Mouse (Mus musculus): ENCODE results near the gene Gtf3c5. TPM values are rescaled to one million over a fixed set of nuclear protein-coding genes. Genes with fewer than 3 reads are reported as not detected.
A peak's percentile ranks its signal among the peaks of the same experiment; 100 is the strongest.

Gene Gtf3c5
- polyA plus RNA-seq, 1 experiment: 51.4 TPM

GRCm38 (mm10) chr2:28537995-28538816 lies 45.3 kb downstream of the Gtf3c5 start:
- TF ChIP-seq CTCF (IDR thresholded peaks at IDR 0.05; ENCODE audit: borderline replicate concordance, extremely low read depth, insufficient read depth, insufficient read length): no peak
- DNase-seq (ENCODE audit: low read depth): no peak

DNA sequence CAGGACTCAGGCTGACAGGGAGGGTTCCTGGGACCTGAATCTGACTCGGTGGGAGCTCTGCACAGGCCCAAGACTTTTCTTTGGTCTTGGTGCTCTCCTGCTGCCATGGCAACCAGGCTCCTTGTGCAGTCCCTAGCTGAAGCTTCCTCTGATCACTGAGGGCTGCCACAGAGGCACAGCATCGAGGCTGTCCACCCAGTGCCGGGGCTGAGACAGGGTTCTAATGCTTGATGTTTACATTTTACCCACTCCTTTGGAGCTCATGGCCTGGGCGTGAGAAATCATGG lies 46.0 kb downstream of the Gtf3c5 start:
- peak; percentile 74 for DNase-seq (ENCODE audit: low read depth)
- no peak for TF ChIP-seq CTCF (IDR thresholded peaks at IDR 0.05; ENCODE audit: borderline replicate concordance, extremely low read depth, insufficient read depth, insufficient read length)
- no peak for TF ChIP-seq POLR2A (IDR thresholded peaks at IDR 0.05; ENCODE audit: borderline replicate concordance, extremely low read depth, insufficient read depth, insufficient read length, poor library complexity, severe bottlenecking)

- TF ChIP-seq POLR2A (IDR thresholded peaks at IDR 0.05; ENCODE audit: borderline replicate concordance, extremely low read depth, insufficient read depth, insufficient read length, poor library complexity, severe bottlenecking): no peak
- TF ChIP-seq CTCF (IDR thresholded peaks at IDR 0.05; ENCODE audit: borderline replicate concordance, extremely low read depth, insufficient read depth, insufficient read length): no peak
- no peak for DNase-seq (ENCODE audit: low read depth)
Measured at GRCm38 (mm10) chr2:28536766-28537633, 46.6 kb downstream of the Gtf3c5 start.

DNA sequence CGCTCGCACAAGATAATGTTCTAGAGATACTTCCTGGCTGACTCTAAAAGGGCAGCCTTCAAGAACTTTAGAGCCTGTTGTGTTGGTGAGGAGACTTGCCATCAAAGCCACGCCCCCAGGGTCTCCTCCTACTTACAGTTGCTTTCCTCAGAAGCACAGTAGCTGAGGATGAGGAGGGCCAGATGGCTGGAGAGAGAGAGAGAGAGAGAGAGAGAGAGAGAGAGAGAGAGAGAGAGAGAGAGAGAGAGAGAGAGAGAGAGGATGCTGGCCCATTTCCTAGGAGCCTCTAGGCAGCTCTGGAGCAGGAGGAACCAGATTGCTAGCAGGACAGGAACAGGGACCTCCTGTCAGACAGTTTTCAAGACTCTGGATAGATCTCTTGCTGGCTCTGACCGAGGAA lies 47.4 kb downstream of the Gtf3c5 start:
- DNase-seq (ENCODE audit: low read depth): peak; percentile 65
- no peak for TF ChIP-seq CTCF (IDR thresholded peaks at IDR 0.05; ENCODE audit: borderline replicate concordance, extremely low read depth, insufficient read depth, insufficient read length)
- TF ChIP-seq POLR2A (IDR thresholded peaks at IDR 0.05; ENCODE audit: borderline replicate concordance, extremely low read depth, insufficient read depth, insufficient read length, poor library complexity, severe bottlenecking): no peak

DNA sequence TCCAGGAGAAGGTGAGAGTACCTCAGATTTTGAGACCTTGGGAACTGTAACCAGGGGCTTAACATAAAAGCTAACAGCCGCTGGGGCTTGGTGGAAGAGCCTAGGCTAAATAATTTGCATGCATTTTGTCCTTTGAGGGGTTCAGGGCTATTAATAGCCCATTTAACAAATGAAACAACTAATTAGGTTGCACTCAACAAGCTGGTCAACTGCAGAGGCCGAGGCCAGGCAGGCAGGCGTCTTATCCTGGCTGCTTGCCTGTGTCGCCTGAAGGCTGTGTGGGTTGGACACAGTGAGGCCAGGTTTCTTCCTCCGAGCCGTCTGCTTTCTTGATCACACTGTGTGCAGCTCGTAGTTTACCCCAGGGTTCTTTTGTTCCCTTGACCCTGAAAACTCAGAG lies 47.9 kb downstream of the Gtf3c5 start:
- no peak for TF ChIP-seq POLR2A (IDR thresholded peaks at IDR 0.05; ENCODE audit: borderline replicate concordance, extremely low read depth, insufficient read depth, insufficient read length, poor library complexity, severe bottlenecking)
- no peak for TF ChIP-seq CTCF (IDR thresholded peaks at IDR 0.05; ENCODE audit: borderline replicate concordance, extremely low read depth, insufficient read depth, insufficient read length)
- peak; percentile 87 for DNase-seq (ENCODE audit: low read depth)

GRCm38 (mm10) chr2:28535263-28535540 lies 48.3 kb downstream of the Gtf3c5 start:
- DNase-seq (ENCODE audit: low read depth): peak; percentile 49
- TF ChIP-seq CTCF (IDR thresholded peaks at IDR 0.05; ENCODE audit: borderline replicate concordance, extremely low read depth, insufficient read depth, insufficient read length) (no peak), POLR2A (IDR thresholded peaks at IDR 0.05; ENCODE audit: borderline replicate concordance, extremely low read depth, insufficient read depth, insufficient read length, poor library complexity, severe bottlenecking) (no peak)

GRCm38 (mm10) chr2:28534436-28535262 lies 48.9 kb downstream of the Gtf3c5 start:
- TF ChIP-seq CTCF (IDR thresholded peaks at IDR 0.05; ENCODE audit: borderline replicate concordance, extremely low read depth, insufficient read depth, insufficient read length) (no peak), POLR2A (IDR thresholded peaks at IDR 0.05; ENCODE audit: borderline replicate concordance, extremely low read depth, insufficient read depth, insufficient read length, poor library complexity, severe bottlenecking) (no peak)
- peak; percentile 81 for DNase-seq (ENCODE audit: low read depth)

DNA sequence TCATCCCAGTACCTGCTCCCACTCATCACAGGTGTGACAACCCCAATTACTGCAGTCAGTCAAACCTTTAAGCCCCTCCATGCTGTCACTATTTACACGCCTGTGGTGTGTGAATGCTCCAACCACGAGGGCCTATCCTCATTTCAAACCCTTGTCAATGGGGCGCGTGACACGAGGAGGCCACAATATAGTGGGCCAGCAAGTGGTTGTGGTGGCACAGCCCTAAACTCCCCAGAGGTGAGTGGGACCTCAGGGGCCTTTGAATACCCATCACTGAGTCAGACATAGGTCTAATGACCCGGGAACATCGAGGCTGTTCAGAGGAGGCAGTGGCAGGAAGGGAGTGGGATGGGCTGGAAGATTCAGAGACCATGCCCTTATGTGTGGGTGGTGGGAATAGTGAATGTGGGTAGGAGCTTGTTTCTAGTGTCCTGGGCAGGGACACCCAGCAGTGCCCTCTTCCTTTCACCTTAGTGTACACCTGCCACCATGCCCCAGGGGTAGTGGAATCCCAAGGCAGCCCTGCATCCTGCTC lies 49.6 kb downstream of the Gtf3c5 start:
- DNase-seq (ENCODE audit: low read depth): no peak
- TF ChIP-seq CTCF (IDR thresholded peaks at IDR 0.05; ENCODE audit: borderline replicate concordance, extremely low read depth, insufficient read depth, insufficient read length) (no peak), POLR2A (IDR thresholded peaks at IDR 0.05; ENCODE audit: borderline replicate concordance, extremely low read depth, insufficient read depth, insufficient read length, poor library complexity, severe bottlenecking) (no peak)

DNA sequence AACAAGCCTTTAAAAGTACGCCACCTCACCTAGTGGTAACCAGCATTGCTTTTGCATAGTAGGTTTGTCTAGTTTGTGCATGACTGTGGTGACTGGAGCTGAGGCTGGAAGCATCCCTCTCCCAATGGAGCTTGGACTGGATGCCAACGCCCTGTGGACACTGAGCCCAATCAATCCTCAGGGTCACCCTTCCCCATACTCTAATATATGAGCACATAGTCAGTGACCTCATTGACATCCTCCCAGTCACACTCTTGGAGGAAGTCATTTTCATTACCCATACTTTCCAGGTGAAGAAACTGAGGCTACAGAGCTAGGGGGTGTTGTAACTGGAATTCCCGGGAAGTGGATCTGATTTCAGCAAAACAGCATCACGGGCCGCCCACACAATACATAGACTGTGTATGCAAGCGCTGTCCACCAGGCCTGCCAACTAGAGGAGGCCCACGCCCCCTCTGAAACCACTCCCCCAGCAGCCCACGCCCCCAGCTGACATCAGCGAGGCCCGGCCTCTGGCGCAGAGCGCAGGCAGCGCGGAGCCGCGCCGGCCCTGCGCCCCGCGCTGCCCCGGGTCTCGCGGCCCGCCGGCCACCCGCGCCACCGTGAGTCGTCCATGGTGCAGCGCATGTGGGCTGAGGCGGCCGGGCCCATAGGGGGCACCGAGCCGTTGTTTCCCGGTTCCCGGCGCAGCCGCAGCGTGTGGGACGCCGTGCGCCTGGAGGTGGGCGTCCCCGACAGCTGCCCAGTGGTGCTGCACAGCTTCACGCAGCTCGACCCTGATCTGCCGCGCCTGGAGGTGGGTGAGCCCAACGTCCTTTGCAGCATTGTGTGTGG lies 50.4 kb downstream of the Gtf3c5 start:
- TF ChIP-seq POLR2A (IDR thresholded peaks at IDR 0.05; ENCODE audit: borderline replicate concordance, extremely low read depth, insufficient read depth, insufficient read length, poor library complexity, severe bottlenecking): peak; percentile 65
- TF ChIP-seq CTCF (IDR thresholded peaks at IDR 0.05; ENCODE audit: borderline replicate concordance, extremely low read depth, insufficient read depth, insufficient read length): peak; percentile 25; the same call in 1 of the 2 replicates
- peak; percentile 92 for DNase-seq (ENCODE audit: low read depth)

DNA sequence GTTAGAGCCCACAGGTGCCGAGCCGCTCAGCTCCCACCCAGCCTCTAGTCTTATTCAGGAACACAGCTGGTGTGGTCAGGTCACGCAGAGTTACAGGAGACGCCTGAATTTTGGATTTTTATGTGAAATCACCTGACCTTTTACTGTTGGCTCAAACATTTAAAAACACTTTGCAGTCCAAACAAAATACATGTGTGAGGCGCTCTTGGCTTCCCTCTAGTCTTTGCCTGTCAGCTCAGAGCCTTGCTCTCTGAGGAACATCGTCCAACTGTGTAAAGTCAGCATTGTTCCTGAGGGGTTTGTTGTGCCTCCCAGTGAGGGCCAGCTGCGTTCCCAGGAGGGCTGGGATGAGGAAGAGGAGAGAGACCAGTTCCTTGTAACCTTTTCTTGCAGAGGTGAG lies 53.2 kb downstream of the Gtf3c5 start:
- TF ChIP-seq POLR2A (IDR thresholded peaks at IDR 0.05; ENCODE audit: borderline replicate concordance, extremely low read depth, insufficient read depth, insufficient read length, poor library complexity, severe bottlenecking) (no peak), CTCF (IDR thresholded peaks at IDR 0.05; ENCODE audit: borderline replicate concordance, extremely low read depth, insufficient read depth, insufficient read length) (no peak)
- no peak for DNase-seq (ENCODE audit: low read depth)
